Mouse (Mus musculus) forebrain, postnatal 0 days (tissue): ENCODE measurements around the gene Kiss1. TPM values are rescaled to one million over a fixed set of nuclear protein-coding genes. Genes with fewer than 3 reads are reported as not detected.

ENCODE experiments used
- ATAC-seq: fragments of 200-750 bp; cut with Nextera tagmentation; 2 replicates; pipeline ENCODE4 v1.8.0; 2017; ENCODE audit warnings: mild to moderate bottlenecking, moderate library complexity
- DNase-seq: peaks from one replicate; pipeline ENCODE4 v3.0.0-alpha.2; 2015
- H3K27ac ChIP-seq: fragments of 300-500 bp; sonication (generic); 2 replicates; pipeline ENCODE4 v1.5.1; 2014; ENCODE audit warnings: low read depth, mild to moderate bottlenecking, antibody characterized with exemption, low read length, moderate library complexity, mixed read lengths
- H3K27me3 ChIP-seq: fragments of 300-500 bp; sonication (generic); 2 replicates; pipeline ENCODE4 v1.6.1; 2014; ENCODE audit warnings: mild to moderate bottlenecking, low read length, mixed read lengths; ENCODE audit not compliant: insufficient read depth
- H3K36me3 ChIP-seq: fragments of 300-500 bp; sonication (generic); 2 replicates; pipeline ENCODE4 v1.6.1; 2014; ENCODE audit warnings: mild to moderate bottlenecking, moderate library complexity; ENCODE audit not compliant: insufficient read depth
- H3K4me1 ChIP-seq: fragments of 300-500 bp; sonication (generic); 2 replicates; pipeline ENCODE4 v1.6.1; 2014; ENCODE audit warnings: antibody characterized with exemption; ENCODE audit not compliant: insufficient read depth
- H3K4me2 ChIP-seq: fragments of 300-500 bp; sonication (generic); 2 replicates; pipeline ENCODE4 v1.6.1; 2014; ENCODE audit warnings: low read depth, mild to moderate bottlenecking, moderate library complexity
- H3K4me3 ChIP-seq: fragments of 300-500 bp; sonication (generic); 2 replicates; pipeline ENCODE4 v1.5.1; 2014; ENCODE audit warnings: low read depth, low read length, mixed read lengths
- H3K9ac ChIP-seq: fragments of 300-500 bp; sonication (generic); 2 replicates; pipeline ENCODE4 v1.6.1; 2014; ENCODE audit warnings: mild to moderate bottlenecking
- H3K9me3 ChIP-seq: fragments of 300-500 bp; sonication (generic); 2 replicates; pipeline ENCODE4 v1.6.1; 2016; ENCODE audit warnings: low read length
- CTCF ChIP-seq: sonication (generic); IDR thresholded peaks from 2 replicates; pipeline ENCODE4 v1.5.1; 2016; ENCODE audit warnings: antibody characterized with exemption, control low read depth, low read depth
- WGBS: fragments of 180-500 bp; shearing (Covaris S2); extraction: QIAGEN DNeasy Blood & Tissue Kit; methylation state at CpG from one replicate; pipeline ENCODE4 v1.1.7; 2014; 5-methylcytosine and 5-hydroxymethylcytosine counted together
- polyA plus RNA-seq: library from polyadenylated mRNA; unstranded; fragments of >200 nt; fragmentation: Nextera tagmentation; extraction: Ambion mirVana; gene quantifications from 2 replicates; pipeline ENCODE4 v1.2.1, GENCODE M21; 2015
- total RNA-seq: library from RNA; depleted of rRNA; stranded (reverse); fragments of >200 nt; gene quantifications from 2 replicates; pipeline ENCODE4 v1.2.3, GENCODE M21; 2014; rRNA removed

Gene Kiss1
- total and polyA plus RNA-seq, 2 experiments from 2014 or later = not detected

DNA sequence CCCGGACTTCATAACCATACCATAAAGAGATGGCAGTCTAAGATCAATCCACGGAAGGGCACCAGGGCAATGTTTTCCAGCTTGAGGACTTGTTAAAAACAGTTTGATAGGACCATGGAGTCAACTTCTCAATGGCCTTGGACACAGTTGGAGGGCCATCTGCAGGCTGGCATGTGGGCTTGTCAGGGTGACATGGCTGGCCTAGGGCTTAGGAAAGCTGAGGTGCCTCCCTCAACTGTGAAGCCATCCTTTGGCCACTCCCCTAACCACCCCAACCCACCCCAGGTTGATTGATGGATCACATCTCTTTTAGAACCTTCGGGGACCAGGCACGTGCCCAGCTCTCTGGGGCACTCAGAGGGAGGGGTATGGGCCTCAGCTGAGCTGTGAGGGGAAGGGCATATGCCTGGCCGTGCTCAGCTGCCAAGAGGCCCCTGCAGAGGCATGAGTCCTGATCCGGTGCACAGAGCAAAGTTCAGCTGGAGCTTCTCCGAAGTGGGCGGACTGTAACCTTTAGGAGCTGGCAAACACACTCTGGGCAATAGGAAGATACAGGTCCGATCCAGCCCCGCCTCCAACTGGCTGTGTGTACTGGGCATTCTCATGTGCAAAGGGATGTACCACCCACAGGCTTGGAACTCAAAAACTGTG is 54.1 kb downstream of the Kiss1 start:
- no peak overlapping the region for H3K4me3 ChIP-seq
- H3K27me3 ChIP-seq = no peaks in the 10 kb centered on the region
- no peaks in the 10 kb centered on the region for H3K4me1 ChIP-seq
- ATAC-seq = no peak
- H3K9ac ChIP-seq = no peak overlapping the region
- H3K27ac ChIP-seq = no peak overlapping the region
- 68% methylated on average over 10 of the region's 10 CpGs for WGBS
- H3K4me2 ChIP-seq = no peak overlapping the region
- no peak for DNase-seq
- no peak for TF ChIP-seq CTCF
- H3K36me3 ChIP-seq = no peaks in the 10 kb centered on the region
- H3K9me3 ChIP-seq = no peaks in the 10 kb centered on the region

DNA sequence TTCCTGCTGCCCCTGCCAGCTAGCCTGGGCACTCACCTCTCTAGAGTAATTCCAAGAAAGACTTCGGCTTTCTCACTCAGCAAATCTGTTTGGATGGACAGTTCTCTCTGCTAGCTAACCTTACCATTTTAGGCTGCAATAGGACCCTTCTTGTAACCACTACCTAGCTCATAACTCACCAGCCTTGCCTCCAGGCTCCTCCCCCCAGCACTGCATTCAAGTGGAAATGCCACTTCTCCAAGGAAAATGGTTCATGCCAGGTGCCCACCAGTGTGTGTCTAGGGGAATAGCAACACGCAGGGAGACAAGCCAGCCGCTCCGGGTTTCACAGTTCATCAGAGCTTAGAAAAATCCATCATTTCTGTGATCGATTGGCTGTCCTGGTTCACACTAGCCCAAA is 55.9 kb downstream of the Kiss1 start:
- no peak overlapping the region for H3K4me3 ChIP-seq
- no peaks in the 10 kb centered on the region for H3K9me3 ChIP-seq
- no peaks in the 10 kb centered on the region for H3K4me1 ChIP-seq
- DNase-seq = no peak
- no peak overlapping the region for H3K4me2 ChIP-seq
- ATAC-seq = no peak
- H3K36me3 ChIP-seq = no peaks in the 10 kb centered on the region
- no peaks in the 10 kb centered on the region for H3K27me3 ChIP-seq
- 88% methylated on average over 5 of the region's 5 CpGs for WGBS
- no peak for TF ChIP-seq CTCF
- no peak overlapping the region for H3K27ac ChIP-seq
- H3K9ac ChIP-seq = no peak overlapping the region

Other genes with a start within 250 kb of the Kiss1 start
- 35.0 and 49.5 TPM in 2 replicates for gene Ppp1r15b, start 190.7 kb upstream of the Kiss1 start, total RNA-seq
- gene Ppp1r15b, start 190.7 kb upstream of the Kiss1 start, polyA plus RNA-seq = 13.9 and 18.7 TPM in 2 replicates
- gene Plekha6, start 157.7 kb upstream of the Kiss1 start, total RNA-seq = 23.2 and 28.6 TPM in 2 replicates
- 3.4 and 5.7 TPM in 2 replicates for gene Plekha6, start 157.7 kb upstream of the Kiss1 start, polyA plus RNA-seq
- 0.15 and 0.29 TPM in 2 replicates for gene Golt1a, start 12.1 kb upstream of the Kiss1 start, total RNA-seq
- gene Golt1a, start 12.1 kb upstream of the Kiss1 start, polyA plus RNA-seq = 0.19 TPM in 1 of 2 replicates, not detected in the other
- 0.14 and 0.15 TPM in 2 replicates for gene Ren1, start 28.6 kb downstream of the Kiss1 start, total RNA-seq
- 0.12 and 0.88 TPM in 2 replicates for gene Ren1, start 28.6 kb downstream of the Kiss1 start, polyA plus RNA-seq
- 15.5 and 25.3 TPM in 2 replicates for gene Etnk2, start 41.7 kb downstream of the Kiss1 start, total RNA-seq
- 10.3 and 17.6 TPM in 2 replicates for gene Etnk2, start 41.7 kb downstream of the Kiss1 start, polyA plus RNA-seq
- gene Sox13, start 102.5 kb downstream of the Kiss1 start, total RNA-seq = 8.0 and 9.7 TPM in 2 replicates
- gene Sox13, start 102.5 kb downstream of the Kiss1 start, polyA plus RNA-seq = 2.0 and 3.0 TPM in 2 replicates